Mouse (Mus musculus) right cerebral cortex, postnatal 10 days (tissue): ENCODE data around the gene Olfr312.
"Not testable (repeated sequence)": the region's sequence is repeated elsewhere in the genome, so short reads cannot be mapped to it uniquely, and the experiment has no call there.

ENCODE experiments used
- DNase-seq, 2 experiments: peaks; one replicate each; pipeline ENCODE4 v3.0.0; 2021; ENCODE audit warnings: low spot score in 2 of 2

The Olfr312 gene

GRCm38 (mm10) chr11:58828937-58829336 lies at the start of gene Olfr312:
Gene Olfr312 (plus strand): TSS chr11:58829237.
- DNase-seq = not testable (repeated sequence)

- no peak for DNase-seq
Observed at GRCm38 (mm10) chr11:58782480-58783089, 46.5 kb upstream of the Olfr312 start, which contains the start of gene Olfr314. Gene Olfr314 (plus strand): TSS chr11:58782952.

- no peak for DNase-seq
Observed at GRCm38 (mm10) chr11:58784182-58784581, 44.9 kb upstream of the Olfr312 start.

- no peak for DNase-seq
Observed at GRCm38 (mm10) chr11:58787651-58788050, 41.4 kb upstream of the Olfr312 start.

- no peak for DNase-seq
Observed at GRCm38 (mm10) chr11:58788346-58788745, 40.7 kb upstream of the Olfr312 start.

- no peak for DNase-seq
Observed at GRCm38 (mm10) chr11:58789532-58789931, 39.5 kb upstream of the Olfr312 start.

- DNase-seq = no peak
Observed at GRCm38 (mm10) chr11:58790053-58790452, 39.0 kb upstream of the Olfr312 start.

- DNase-seq = no peak
Observed at GRCm38 (mm10) chr11:58790646-58791045, 38.4 kb upstream of the Olfr312 start.

- DNase-seq = no peak
Observed at GRCm38 (mm10) chr11:58795856-58796255, 33.2 kb upstream of the Olfr312 start.

- peak; percentile 76 to 81 for DNase-seq
Observed at GRCm38 (mm10) chr11:58796850-58797249, 32.2 kb upstream of the Olfr312 start.

GRCm38 (mm10) chr11:58799747-58800146 lies 29.3 kb upstream of the Olfr312 start:
- no peak for DNase-seq

GRCm38 (mm10) chr11:58801558-58802228 lies 27.3 kb upstream of the Olfr312 start, which contains the start of gene Fam183b:
Gene Fam183b (minus strand): TSS chr11:58801960.
- DNase-seq = peak; percentile 58 to 61

- DNase-seq = no peak
Observed at GRCm38 (mm10) chr11:58803871-58804270, 25.2 kb upstream of the Olfr312 start.

GRCm38 (mm10) chr11:58804393-58804792 lies 24.6 kb upstream of the Olfr312 start:
- no peak for DNase-seq

- DNase-seq = no peak
Observed at GRCm38 (mm10) chr11:58812001-58812400, 17.0 kb upstream of the Olfr312 start.

- not testable (repeated sequence) for DNase-seq
Observed at GRCm38 (mm10) chr11:58814700-58815099, 14.3 kb upstream of the Olfr312 start, which contains the start of gene Olfr313. Gene Olfr313 (plus strand): TSS chr11:58815000.

- DNase-seq = no peak
Observed at GRCm38 (mm10) chr11:58815676-58816075, 13.4 kb upstream of the Olfr312 start.

- no peak for DNase-seq
Observed at GRCm38 (mm10) chr11:58829764-58830163, 727 bp downstream of the Olfr312 start.

- DNase-seq = not testable (repeated sequence)
Observed at GRCm38 (mm10) chr11:58832541-58832940, 3.5 kb downstream of the Olfr312 start.

- not testable (repeated sequence) for DNase-seq
Observed at GRCm38 (mm10) chr11:58838951-58839350, 9.9 kb downstream of the Olfr312 start, which contains the start of gene Olfr311. Gene Olfr311 (plus strand): TSS chr11:58839251.

- DNase-seq = peak; percentile 93 to 96
Observed at GRCm38 (mm10) chr11:58846919-58847461, 18.0 kb downstream of the Olfr312 start, which contains the start of gene Gm12258. Gene Gm12258 (plus strand): TSS chr11:58847158.

GRCm38 (mm10) chr11:58847636-58848035 lies 18.6 kb downstream of the Olfr312 start:
- no peak for DNase-seq

GRCm38 (mm10) chr11:58849731-58850130 lies 20.7 kb downstream of the Olfr312 start:
- no peak for DNase-seq
